Mouse (Mus musculus): ENCODE data around the gene Mtmr12.

- TF ChIP-seq MAFK (IDR thresholded peaks at IDR 0.05; ENCODE audit: insufficient read depth, low read depth, low read length) (no peak), HCFC1 (IDR thresholded peaks at IDR 0.05; ENCODE audit: borderline replicate concordance, insufficient read depth, low read length) (no peak), CHD2 (IDR thresholded peaks at IDR 0.05; ENCODE audit: low read depth, low read length) (no peak)
Observed at GRCm38 (mm10) chr15:12226908-12227307, 22.1 kb downstream of the Mtmr12 start.

Measured in ES-E14 (cell line).